Mouse (Mus musculus) G1E (cell line): ENCODE data around the gene Syne3.

Experiments used
- CTCF ChIP-seq: IDR thresholded peaks from 2 replicates; pipeline ENCODE4 v1.5.1; 2012; ENCODE audit warnings: low read depth, low read length, inconsistent platforms, mixed read lengths
- GATA2 ChIP-seq: IDR thresholded peaks from 2 replicates; pipeline ENCODE4 v1.6.1; 2012; ENCODE audit warnings: low read depth, low read length, inconsistent platforms, borderline replicate concordance
- TAL1 ChIP-seq: conservative IDR thresholded peaks from 2 replicates; pipeline ENCODE4 v1.6.1; 2012; ENCODE audit warnings: low read depth, low read length, inconsistent platforms, mixed read lengths

GRCm38 (mm10) chr12:104958263-104958662 is 51.3 kb downstream of the Syne3 start:
- TF ChIP-seq TAL1 (no peak), CTCF (no peak), GATA2 (no peak)
